Mouse (Mus musculus) bone marrow macrophage, adult 2 months (primary cell): ENCODE measurements around the gene Fbl. TPM values are rescaled to one million over a fixed set of nuclear protein-coding genes. Genes with fewer than 3 reads are reported as not detected.

ENCODE experiments used
- H3K27ac ChIP-seq: 2 replicates; pipeline ENCODE4 v1.5.1; 2012; ENCODE audit warnings: low read depth, low read length; ENCODE audit not compliant: insufficient read depth
- H3K4me1 ChIP-seq: 2 replicates; pipeline ENCODE4 v1.6.1; 2012; ENCODE audit warnings: low read length; ENCODE audit not compliant: control insufficient read depth, insufficient read depth
- H3K4me3 ChIP-seq: 2 replicates; pipeline ENCODE4 v1.5.1; 2012; ENCODE audit warnings: mild to moderate bottlenecking, low read length, moderate library complexity; ENCODE audit not compliant: insufficient read depth
- CTCF ChIP-seq: IDR thresholded peaks from 2 replicates; pipeline ENCODE4 v1.5.1; 2012; ENCODE audit warnings: low read depth, mild to moderate bottlenecking, low read length, moderate library complexity
- POLR2A ChIP-seq: IDR thresholded peaks from 2 replicates; pipeline ENCODE4 v1.6.1; 2012; ENCODE audit warnings: mild to moderate bottlenecking, low read depth, low read length, borderline replicate concordance
- polyA plus RNA-seq: library from polyadenylated mRNA; stranded (reverse); fragments of >200 nt; gene quantifications from 2 replicates; pipeline ENCODE4 v1.2.4, GENCODE M21; 2012; ENCODE audit not compliant: missing spikeins, insufficient read depth, insufficient read length

Gene Fbl
- polyA plus RNA-seq, 1 experiment: 49.4 TPM

DNA sequence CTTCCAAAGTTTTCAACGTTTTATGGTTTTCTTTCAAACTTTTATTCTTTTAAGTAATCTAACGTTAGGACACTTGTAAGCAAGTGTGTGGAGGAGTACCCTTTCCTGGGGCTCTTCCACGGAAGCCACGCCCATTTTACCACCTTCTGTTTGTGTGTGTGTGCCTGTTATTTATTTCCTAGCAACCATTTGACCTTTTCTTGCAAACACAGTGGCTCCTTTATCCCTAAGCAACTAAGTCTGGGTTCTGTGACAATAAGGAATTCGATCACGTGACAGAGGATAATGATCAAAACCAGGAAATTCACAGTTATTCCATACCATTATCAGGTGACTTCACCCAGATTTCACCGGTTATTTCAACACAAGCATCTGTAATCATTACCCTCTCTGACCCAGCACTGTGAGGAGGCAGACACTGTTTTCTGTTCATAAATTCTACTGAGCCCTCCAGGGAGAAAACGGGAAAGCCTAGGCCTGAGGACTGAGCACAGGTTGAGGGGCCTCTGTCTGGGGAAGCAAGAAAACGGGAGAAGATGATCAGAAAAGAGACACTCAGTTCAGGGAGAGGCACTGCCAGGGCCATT, 8.3 kb upstream of the Fbl start:
- no peak overlapping the region for H3K27ac ChIP-seq
- no peak overlapping the region for H3K4me3 ChIP-seq
- TF ChIP-seq POLR2A (no peak), CTCF (no peak)
- H3K4me1 ChIP-seq: peaks cover 2% of the 10 kb centered on the region; the same call in 1 of the 2 replicates

DNA sequence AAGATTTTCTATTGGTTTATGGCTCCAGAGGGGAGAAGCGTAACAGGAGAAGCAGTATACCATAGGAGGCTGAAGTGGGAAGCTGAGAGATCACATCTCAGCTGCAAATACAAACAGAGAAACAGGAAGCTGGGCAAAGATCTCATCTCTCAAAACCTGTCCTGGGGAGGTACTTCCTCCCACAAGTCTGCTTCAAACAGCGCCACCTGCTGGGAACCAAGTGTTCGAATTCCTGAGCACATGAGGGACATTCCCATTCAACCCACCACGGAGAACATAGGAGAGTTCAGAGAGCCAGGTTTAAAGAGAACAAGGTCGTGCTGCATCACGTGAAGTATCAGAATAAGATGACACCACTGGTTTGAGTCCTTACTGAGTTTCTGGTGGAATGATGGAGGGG, 4.1 kb upstream of the Fbl start:
- no peak overlapping the region for H3K4me3 ChIP-seq
- peaks cover 8% of the 10 kb centered on the region for H3K4me1 ChIP-seq
- TF ChIP-seq CTCF: no peak
- TF ChIP-seq POLR2A: no peak
- H3K27ac ChIP-seq: no peak overlapping the region

DNA sequence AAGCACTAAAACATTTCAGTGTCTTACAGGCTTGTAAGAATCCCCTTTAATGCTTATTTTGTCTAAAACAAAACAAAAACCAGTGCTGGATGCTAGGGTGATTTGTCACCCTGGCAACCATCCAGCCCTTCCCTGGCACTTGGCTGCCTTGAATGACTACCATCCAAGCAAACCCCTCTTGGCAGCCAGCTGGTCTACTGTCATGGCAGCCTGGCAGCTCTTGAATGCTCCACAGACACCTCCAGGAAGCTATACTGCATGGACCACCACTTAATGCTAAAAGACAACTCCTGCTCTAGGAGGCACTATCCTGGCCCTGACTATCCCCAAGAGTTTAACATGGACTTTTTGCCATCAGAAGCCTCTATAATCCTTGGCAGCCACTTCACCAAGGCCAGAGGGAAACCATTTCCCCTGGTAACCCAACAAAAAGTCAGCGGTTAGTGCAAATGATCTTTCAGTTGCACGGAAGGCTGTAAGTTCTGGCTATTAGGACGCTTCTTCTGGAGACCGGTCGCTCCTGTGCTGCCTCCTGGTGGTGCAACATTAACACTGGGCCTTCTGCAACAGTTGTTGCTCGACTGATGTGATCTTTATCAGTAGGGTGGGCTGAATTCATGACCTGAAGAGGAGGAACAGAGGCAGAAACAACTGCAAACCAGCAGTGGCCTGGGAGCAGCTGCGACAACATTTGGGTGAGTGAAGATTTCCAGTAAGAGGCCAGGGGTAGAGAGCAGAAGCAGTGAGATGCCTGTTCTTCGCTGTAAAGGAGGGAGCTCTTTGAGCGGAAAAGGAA, 992 bp upstream of the Fbl start:
- H3K4me1 ChIP-seq: peaks cover 17% of the 10 kb centered on the region
- peak overlapping the region; percentile 74 for H3K27ac ChIP-seq
- TF ChIP-seq CTCF (peak; percentile 92), POLR2A (no peak)
- peak overlapping the region; percentile 87 for H3K4me3 ChIP-seq

DNA sequence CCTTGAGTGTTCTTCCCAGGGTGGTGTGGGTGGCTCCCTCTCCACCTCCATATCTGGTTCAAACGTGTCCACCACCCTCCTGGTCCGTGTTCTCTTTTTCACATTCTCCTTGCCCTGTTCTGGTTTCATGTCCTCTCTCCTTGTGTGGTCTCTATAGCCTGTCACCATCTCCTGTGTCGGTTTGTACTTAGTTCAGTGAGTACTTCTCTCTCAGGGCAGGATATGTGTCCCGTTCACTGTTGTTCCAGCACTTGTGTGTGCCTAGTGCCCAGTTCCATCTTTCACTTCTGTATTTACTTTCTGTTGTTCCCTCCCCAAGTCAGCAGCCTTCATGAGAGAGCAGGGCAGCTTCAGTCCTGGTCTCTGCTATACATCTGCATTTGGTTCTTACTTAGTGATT, 5.8 kb downstream of the Fbl start:
- Histone ChIP-seq H3K4me1 (peaks cover 17% of the 10 kb centered on the region), H3K4me3 (no peak overlapping the region), H3K27ac (peak overlapping the region; percentile 24; the same call in 1 of the 2 replicates)
- no peak for TF ChIP-seq POLR2A
- no peak for TF ChIP-seq CTCF

- TF ChIP-seq POLR2A: no peak
- no peak for TF ChIP-seq CTCF
- peaks cover 8% of the 10 kb centered on the region for H3K4me1 ChIP-seq
- H3K27ac ChIP-seq: peak within 1 kb of the TSS; percentile 90
- peak within 1 kb of the TSS; percentile 96 for H3K4me3 ChIP-seq
These were observed 9.7 kb downstream of the Fbl start, which contains the start of gene Dyrk1b for GRCm38 (mm10) chr7:28179228-28179627. Dyrk1b (plus strand) TSS chr7:28179469.

- Histone ChIP-seq H3K4me1 (peaks cover 6% of the 10 kb centered on the region), H3K4me3 (peak overlapping the region; percentile 96), H3K27ac (peak overlapping the region; percentile 90)
- TF ChIP-seq POLR2A: no peak
- no peak for TF ChIP-seq CTCF
These were observed 10.3 kb downstream of the Fbl start for GRCm38 (mm10) chr7:28179741-28180377.

DNA sequence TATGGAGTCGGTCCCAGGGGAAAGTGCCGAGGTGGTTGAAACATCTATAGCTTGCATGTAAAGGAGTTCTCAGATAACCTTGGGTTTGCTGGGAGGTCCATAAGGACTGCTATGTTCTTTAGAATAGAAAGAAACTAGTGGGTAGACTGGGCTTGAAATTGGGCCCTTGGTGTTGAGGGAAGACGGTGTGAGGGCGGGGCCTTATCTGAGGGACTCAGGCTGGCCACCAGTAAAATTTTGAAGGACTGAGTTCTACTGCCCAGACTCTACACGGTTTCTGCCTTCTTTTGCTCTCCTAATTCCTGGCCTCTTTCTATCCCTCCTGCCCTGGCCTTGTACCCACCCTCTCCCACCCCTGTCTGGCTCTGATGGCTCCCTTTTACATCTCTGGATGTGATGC, 11.4 kb downstream of the Fbl start:
- Histone ChIP-seq H3K4me3 (peak overlapping the region; percentile 78; the same call in 1 of the 2 replicates), H3K4me1 (peaks cover 3% of the 10 kb centered on the region; the same call in 1 of the 2 replicates), H3K27ac (no peak overlapping the region)
- TF ChIP-seq POLR2A (no peak), CTCF (no peak)

DNA sequence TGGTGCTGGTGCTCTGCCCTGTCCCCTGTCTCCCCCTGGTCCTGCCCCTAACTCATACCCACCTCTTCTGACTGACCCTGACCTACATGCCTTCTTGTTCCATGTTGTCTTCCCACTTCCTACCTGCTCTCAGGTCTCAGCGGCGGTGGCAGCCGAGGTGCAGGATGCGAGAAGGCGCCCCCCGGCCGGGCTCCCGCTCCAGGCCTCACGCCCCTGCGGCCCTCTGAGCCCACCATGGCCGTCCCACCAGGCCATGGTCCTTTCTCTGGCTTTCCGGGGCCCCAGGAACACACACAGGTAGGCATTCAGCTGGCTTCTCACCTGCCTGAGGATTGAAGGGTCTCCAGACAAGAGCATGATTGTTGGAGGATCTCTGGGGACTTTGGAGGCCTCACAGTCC, 11.9 kb downstream of the Fbl start:
- no peak for TF ChIP-seq POLR2A
- H3K27ac ChIP-seq: no peak overlapping the region
- peaks cover 3% of the 10 kb centered on the region; the same call in 1 of the 2 replicates for H3K4me1 ChIP-seq
- H3K4me3 ChIP-seq: no peak overlapping the region

GRCm38 (mm10) chr7:28182320-28182719, 12.8 kb downstream of the Fbl start:
- H3K27ac ChIP-seq: no peak overlapping the region
- H3K4me3 ChIP-seq: no peak overlapping the region
- peaks cover 3% of the 10 kb centered on the region; the same call in 1 of the 2 replicates for H3K4me1 ChIP-seq
- TF ChIP-seq POLR2A: no peak
- TF ChIP-seq CTCF: no peak

DNA sequence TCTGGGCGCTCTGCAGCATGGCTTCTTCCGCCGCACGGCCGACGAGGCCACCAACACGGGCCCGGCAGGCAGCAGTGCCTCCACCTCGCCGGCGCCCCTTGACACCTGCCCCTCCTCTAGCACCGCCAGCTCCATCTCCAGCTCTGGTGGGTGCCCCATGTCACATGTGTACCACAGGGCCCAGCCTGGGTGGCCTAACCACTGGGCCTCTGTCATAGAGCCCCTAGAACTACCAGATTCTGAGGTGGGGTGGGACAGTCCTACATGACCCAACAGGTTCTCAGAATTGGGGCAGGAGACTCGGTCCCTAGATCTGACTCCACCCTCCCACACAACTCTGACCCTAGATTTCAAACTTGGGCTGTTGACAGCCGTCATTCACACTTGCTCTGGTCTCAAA, 16.4 kb downstream of the Fbl start:
- Histone ChIP-seq H3K4me1 (no peaks in the 10 kb centered on the region; the same call in 1 of the 2 replicates), H3K27ac (no peak overlapping the region), H3K4me3 (no peak overlapping the region)
- TF ChIP-seq POLR2A (no peak), CTCF (no peak)
